Mouse (Mus musculus): ENCODE data around the gene Ear6. TPM values are rescaled to one million over a fixed set of nuclear protein-coding genes. Genes with fewer than 3 reads are reported as not detected.

Gene Ear6
- polyA plus RNA-seq, 1 experiment from 2014 or later, result 10.1 TPM

GRCm38 (mm10) chr14:51895071-51895470 is 41.6 kb downstream of the Ear6 start:
- ATAC-seq (ENCODE audit: low read depth), result no peak
- no peaks in the 10 kb centered on the region for H3K27me3 ChIP-seq
- WGBS (ENCODE audit: insufficient replicate concordance), result 67% methylated on average over 14 of the region's 14 CpGs
- DNase-seq, result no peak
- no peak overlapping the region for H3K4me3 ChIP-seq (replicated peaks)
- peaks cover 17% of the 10 kb centered on the region for H3K36me3 ChIP-seq
- H3K27ac ChIP-seq, result no peak overlapping the region
- no peaks in the 10 kb centered on the region for H3K9me3 ChIP-seq (replicated peaks)
- H3K4me1 ChIP-seq (replicated peaks), result peaks cover 29% of the 10 kb centered on the region
- H3K4me2 ChIP-seq, result no peak overlapping the region
- no peak overlapping the region for H3K9ac ChIP-seq

GRCm38 (mm10) chr14:51896019-51896418 is 42.5 kb downstream of the Ear6 start:
- 40% methylated on average over 6 of the region's 6 CpGs for WGBS (ENCODE audit: insufficient replicate concordance)
- H3K9ac ChIP-seq, result peak overlapping the region; percentile 2; the same call in 1 of the 2 replicates
- H3K27ac ChIP-seq, result no peak overlapping the region
- H3K4me2 ChIP-seq, result no peak overlapping the region
- no peaks in the 10 kb centered on the region for H3K9me3 ChIP-seq (replicated peaks)
- H3K36me3 ChIP-seq, result peaks cover 9% of the 10 kb centered on the region
- no peaks in the 10 kb centered on the region for H3K27me3 ChIP-seq
- ATAC-seq (ENCODE audit: low read depth) (no peak), DNase-seq (no peak)
- H3K4me1 ChIP-seq (replicated peaks), result peaks cover 29% of the 10 kb centered on the region
- H3K4me3 ChIP-seq (replicated peaks), result no peak overlapping the region

GRCm38 (mm10) chr14:51896539-51897170 is 43.2 kb downstream of the Ear6 start:
- Histone ChIP-seq H3K4me2 (no peak overlapping the region), H3K27ac (no peak overlapping the region), H3K4me3 (replicated peaks) (no peak overlapping the region), H3K4me1 (replicated peaks) (peaks cover 29% of the 10 kb centered on the region), H3K27me3 (no peaks in the 10 kb centered on the region), H3K9ac (no peak overlapping the region), H3K9me3 (replicated peaks) (no peaks in the 10 kb centered on the region), H3K36me3 (peaks cover 3% of the 10 kb centered on the region)
- 66% methylated on average over 8 of the region's 8 CpGs for WGBS (ENCODE audit: insufficient replicate concordance)
- ATAC-seq (ENCODE audit: low read depth) (no peak), DNase-seq (no peak)

GRCm38 (mm10) chr14:51899351-51899750 is 45.9 kb downstream of the Ear6 start:
- Histone ChIP-seq H3K9me3 (replicated peaks) (no peaks in the 10 kb centered on the region), H3K4me3 (replicated peaks) (no peak overlapping the region), H3K4me2 (no peak overlapping the region), H3K4me1 (replicated peaks) (peaks cover 12% of the 10 kb centered on the region), H3K9ac (no peak overlapping the region), H3K36me3 (no peaks in the 10 kb centered on the region), H3K27me3 (no peaks in the 10 kb centered on the region), H3K27ac (no peak overlapping the region)
- no peak for DNase-seq
- WGBS (ENCODE audit: insufficient replicate concordance), result 63% methylated on average over 1 of the region's 1 CpGs
- ATAC-seq (ENCODE audit: low read depth), result no peak

- no peaks in the 10 kb centered on the region for H3K9me3 ChIP-seq (replicated peaks)
- H3K4me1 ChIP-seq (replicated peaks), result peaks cover 27% of the 10 kb centered on the region
- DNase-seq (no peak), ATAC-seq (ENCODE audit: low read depth) (no peak)
- no peak overlapping the region for H3K4me2 ChIP-seq
- 57% methylated on average over 9 of the region's 9 CpGs for WGBS (ENCODE audit: insufficient replicate concordance)
- no peaks in the 10 kb centered on the region for H3K27me3 ChIP-seq
- H3K27ac ChIP-seq, result no peak overlapping the region
- no peaks in the 10 kb centered on the region for H3K36me3 ChIP-seq
- H3K4me3 ChIP-seq (replicated peaks), result no peak overlapping the region
- no peak overlapping the region for H3K9ac ChIP-seq
These were observed 49.6 kb downstream of the Ear6 start for GRCm38 (mm10) chr14:51902806-51903710.

GRCm38 (mm10) chr14:51903782-51904181 is 50.3 kb downstream of the Ear6 start:
- Histone ChIP-seq H3K27ac (no peak overlapping the region), H3K36me3 (no peaks in the 10 kb centered on the region), H3K9me3 (replicated peaks) (no peaks in the 10 kb centered on the region), H3K9ac (no peak overlapping the region), H3K4me2 (no peak overlapping the region), H3K4me1 (replicated peaks) (peaks cover 34% of the 10 kb centered on the region), H3K27me3 (no peaks in the 10 kb centered on the region), H3K4me3 (replicated peaks) (no peak overlapping the region)
- no peak for DNase-seq
- WGBS (ENCODE audit: insufficient replicate concordance), result 77% methylated on average over 9 of the region's 9 CpGs
- ATAC-seq (ENCODE audit: low read depth), result no peak

Small RNA genes lying within 50 kb of the gene (microRNA-seq; reads per million reads assigned to microRNA genes)
- gene Gm27375, result not detected

Other genes starting within 250 kb of the Ear6 start
- not detected in 2 replicates for gene Gm17078, start 242.4 kb upstream of the Ear6 start, polyA plus RNA-seq (2015; fragmentation: Nextera tagmentation; extraction: Ambion mirVana)
- not detected in 2 replicates for gene Gm4181, start 218.0 kb upstream of the Ear6 start, polyA plus RNA-seq (2015; fragmentation: Nextera tagmentation; extraction: Ambion mirVana)
- gene Gm17079, start 158.2 kb upstream of the Ear6 start, polyA plus RNA-seq (2015; fragmentation: Nextera tagmentation; extraction: Ambion mirVana), result not detected in 2 replicates
- gene Gm5800, start 136.5 kb upstream of the Ear6 start, polyA plus RNA-seq (2015; fragmentation: Nextera tagmentation; extraction: Ambion mirVana), result not detected in 2 replicates
- gene Ang4, start 80.1 kb upstream of the Ear6 start, polyA plus RNA-seq (2015; fragmentation: Nextera tagmentation; extraction: Ambion mirVana), result not detected in 2 replicates
- gene AY358078, start 53.7 kb upstream of the Ear6 start, polyA plus RNA-seq (2015; fragmentation: Nextera tagmentation; extraction: Ambion mirVana), result not detected in 2 replicates
- gene Mettl17, start 31.1 kb downstream of the Ear6 start, polyA plus RNA-seq (2015; fragmentation: Nextera tagmentation; extraction: Ambion mirVana), result 16.6 and 19.8 TPM in 2 replicates
- 0.05 and 0.08 TPM in 2 replicates for gene Slc39a2, start 39.2 kb downstream of the Ear6 start, polyA plus RNA-seq (2015; fragmentation: Nextera tagmentation; extraction: Ambion mirVana)
- 16.1 and 17.1 TPM in 2 replicates for gene Ndrg2, start 60.5 kb downstream of the Ear6 start, polyA plus RNA-seq (2015; fragmentation: Nextera tagmentation; extraction: Ambion mirVana)
- gene Tppp2, start 64.7 kb downstream of the Ear6 start, polyA plus RNA-seq (2015; fragmentation: Nextera tagmentation; extraction: Ambion mirVana), result not detected in 2 replicates
- gene Rnase13, start 69.1 kb downstream of the Ear6 start, polyA plus RNA-seq (2015; fragmentation: Nextera tagmentation; extraction: Ambion mirVana), result not detected in 2 replicates
- 16.5 and 19.7 TPM in 2 replicates for gene Arhgef40, start 131.0 kb downstream of the Ear6 start, polyA plus RNA-seq (2015; fragmentation: Nextera tagmentation; extraction: Ambion mirVana)
- 0.09 and 0.20 TPM in 2 replicates for gene Tmem253, start 162.0 kb downstream of the Ear6 start, polyA plus RNA-seq (2015; fragmentation: Nextera tagmentation; extraction: Ambion mirVana)
- 10.1 and 10.5 TPM in 2 replicates for gene Zfp219, start 167.0 kb downstream of the Ear6 start, polyA plus RNA-seq (2015; fragmentation: Nextera tagmentation; extraction: Ambion mirVana)
- not detected in 2 replicates for gene Olfr221, start 188.8 kb downstream of the Ear6 start, polyA plus RNA-seq (2015; fragmentation: Nextera tagmentation; extraction: Ambion mirVana)